Comparison of ENCODE assay signal across 18 mouse cellular contexts in genomic region chr6:147774626-147775025, GRCm38 (mm10).
"Had no signal": no experiment of that assay in that cellular context is flagged by ENCODE, and none has a peak within 500 bp of the region (broad histone marks: within the 10 kb centered on the region; RNA-seq: fewer than 3 reads in every experiment).

No protein-coding gene starts in this region.

- H3K36me3 ChIP-seq: midbrain, embryonic 10.5 days; midbrain, embryonic 13.5 days; neural tube, embryonic 13.5 days; neural tube, embryonic 15.5 days had no signal

- H3K9ac ChIP-seq: lung, embryonic 14.5 days; midbrain, embryonic 13.5 days; neural tube, embryonic 13.5 days; neural tube, embryonic 15.5 days had no signal

- H3K4me1 ChIP-seq: midbrain, embryonic 10.5 days; midbrain, embryonic 13.5 days; neural tube, embryonic 13.5 days; neural tube, embryonic 15.5 days had no signal

- H3K27me3 ChIP-seq: midbrain, embryonic 13.5 days; neural tube, embryonic 13.5 days; neural tube, embryonic 15.5 days had no signal

- H3K4me2 ChIP-seq: lung, embryonic 14.5 days; midbrain, embryonic 13.5 days; neural tube, embryonic 13.5 days; neural tube, embryonic 15.5 days had no signal

- H3K27ac ChIP-seq: midbrain, embryonic 10.5 days; midbrain, embryonic 13.5 days; neural tube, embryonic 13.5 days; neural tube, embryonic 15.5 days had no signal

- ATAC-seq: midbrain, embryonic 13.5 days; midbrain, embryonic 16.5 days had no signal

- H3K9me3 ChIP-seq: midbrain, embryonic 10.5 days; midbrain, embryonic 13.5 days; neural tube, embryonic 13.5 days; neural tube, embryonic 15.5 days had no signal

- H3K4me3 ChIP-seq: midbrain, embryonic 10.5 days; midbrain, embryonic 13.5 days; myocyte; neural tube, embryonic 13.5 days; neural tube, embryonic 15.5 days had no signal

- DNase-seq: lung, adult 18-20 months; lung, embryonic 14.5 days; lung, postnatal 10 days; lung, postnatal 4 days; retina, postnatal 1 day; right cerebral cortex, adult 18-20 months; right cerebral cortex, postnatal 25 days; right cerebral cortex, postnatal 4 days; spleen, adult 18-20 months; thymus, adult 18-20 months; thymus, postnatal 14 days; thymus, postnatal 36 days had no signal
